Mouse (Mus musculus): ENCODE results near the gene Tenm4.

The Tenm4 gene

GRCm38 (mm10) chr7:96203812-96204560, 32.9 kb downstream of the Tenm4 start:
- no peak for DNase-seq (ENCODE audit: low spot score)

GRCm38 (mm10) chr7:96204809-96205350, 33.8 kb downstream of the Tenm4 start:
- DNase-seq (ENCODE audit: low spot score): no peak

GRCm38 (mm10) chr7:96207071-96207470, 36.0 kb downstream of the Tenm4 start:
- DNase-seq (ENCODE audit: low spot score): no peak

GRCm38 (mm10) chr7:96209783-96210524, 38.9 kb downstream of the Tenm4 start:
- peak; percentile 48 for DNase-seq (ENCODE audit: low spot score)

GRCm38 (mm10) chr7:96210525-96211369, 39.7 kb downstream of the Tenm4 start:
- peak; percentile 29 for DNase-seq (ENCODE audit: low spot score)

GRCm38 (mm10) chr7:96211618-96212021, 40.6 kb downstream of the Tenm4 start:
- DNase-seq (ENCODE audit: low spot score): peak; percentile 33

- no peak for DNase-seq (ENCODE audit: low spot score)
These were observed 41.2 kb downstream of the Tenm4 start for GRCm38 (mm10) chr7:96212224-96212591.

GRCm38 (mm10) chr7:96212592-96213541, 41.8 kb downstream of the Tenm4 start:
- DNase-seq (ENCODE audit: low spot score): peak; percentile 49

- DNase-seq (ENCODE audit: low spot score): no peak
These were observed 42.7 kb downstream of the Tenm4 start for GRCm38 (mm10) chr7:96213741-96214140.

- DNase-seq (ENCODE audit: low spot score): no peak
These were observed 43.8 kb downstream of the Tenm4 start for GRCm38 (mm10) chr7:96214876-96215275.

- no peak for DNase-seq (ENCODE audit: low spot score)
These were observed 45.0 kb downstream of the Tenm4 start for GRCm38 (mm10) chr7:96215894-96216509.

- no peak for DNase-seq (ENCODE audit: low spot score)
These were observed 48.3 kb downstream of the Tenm4 start for GRCm38 (mm10) chr7:96219386-96219785.

GRCm38 (mm10) chr7:96220647-96221046, 49.6 kb downstream of the Tenm4 start:
- no peak for DNase-seq (ENCODE audit: low spot score)

GRCm38 (mm10) chr7:96222569-96222968, 51.5 kb downstream of the Tenm4 start:
- DNase-seq (ENCODE audit: low spot score): no peak

- DNase-seq (ENCODE audit: low spot score): no peak
These were observed 57.7 kb downstream of the Tenm4 start for GRCm38 (mm10) chr7:96228562-96229268.

- no peak for DNase-seq (ENCODE audit: low spot score)
These were observed 59.1 kb downstream of the Tenm4 start for GRCm38 (mm10) chr7:96230006-96230719.

- DNase-seq (ENCODE audit: low spot score): no peak
These were observed 59.7 kb downstream of the Tenm4 start for GRCm38 (mm10) chr7:96230720-96231241.

- no peak for DNase-seq (ENCODE audit: low spot score)
These were observed 64.8 kb downstream of the Tenm4 start for GRCm38 (mm10) chr7:96235847-96236246.

GRCm38 (mm10) chr7:96240661-96241060, 69.6 kb downstream of the Tenm4 start:
- DNase-seq (ENCODE audit: low spot score): no peak
